Mouse (Mus musculus): ENCODE results near the gene Ankrd33b.

DNA sequence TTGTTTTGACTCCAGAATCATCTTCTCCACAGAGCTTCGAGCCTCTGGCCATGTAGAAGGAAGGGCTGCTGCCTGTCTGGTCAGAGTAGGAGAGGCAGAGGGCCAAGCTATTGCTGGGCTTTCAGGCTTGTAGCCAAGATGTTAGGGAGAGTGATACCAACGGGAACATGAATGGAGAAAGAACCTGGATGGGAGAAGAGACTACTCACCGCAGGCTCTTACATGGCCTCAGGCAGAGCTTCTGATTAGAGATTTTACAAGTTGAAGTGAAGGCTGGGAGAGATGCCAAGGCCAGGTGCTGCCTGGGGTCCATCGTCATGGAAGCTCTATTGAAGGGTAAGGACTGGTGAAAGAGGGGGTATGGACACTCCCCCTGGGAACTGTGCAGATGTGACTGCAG is 89.4 kb downstream of the Ankrd33b start:
- TF ChIP-seq CTCF (conservative IDR thresholded peaks at IDR 0.05; ENCODE audit: low read length) (no peak), NANOG (IDR thresholded peaks at IDR 0.05; ENCODE audit: borderline replicate concordance, low read length) (no peak)
